Mouse (Mus musculus): ENCODE measurements around the gene Cacna1s.

DNA sequence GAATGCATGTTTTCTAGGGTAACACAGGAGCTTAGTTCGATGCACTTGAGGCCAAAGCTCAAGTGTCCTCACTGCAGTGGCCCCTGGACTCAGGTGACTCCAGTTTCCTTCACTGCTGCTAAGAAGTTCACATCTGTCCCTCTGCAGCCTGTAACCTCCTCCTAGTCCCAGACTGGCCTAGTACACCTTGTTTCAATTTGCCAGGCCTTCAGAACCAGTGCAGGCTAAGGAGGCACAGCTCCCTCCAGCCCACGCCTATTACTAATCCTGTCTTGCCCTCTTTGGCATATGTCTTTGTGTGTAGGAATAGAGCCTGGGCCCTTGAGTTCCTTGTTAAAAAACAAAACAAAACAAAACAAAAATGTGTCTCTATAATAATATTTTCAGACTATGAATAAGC, 35.2 kb upstream of the Cacna1s start:
- TF ChIP-seq CTCF (IDR thresholded peaks at IDR 0.05; ENCODE audit: low read depth) (no peak), EP300 (IDR thresholded peaks at IDR 0.05; ENCODE audit: low read depth) (no peak)
